In the genomic region with DNA sequence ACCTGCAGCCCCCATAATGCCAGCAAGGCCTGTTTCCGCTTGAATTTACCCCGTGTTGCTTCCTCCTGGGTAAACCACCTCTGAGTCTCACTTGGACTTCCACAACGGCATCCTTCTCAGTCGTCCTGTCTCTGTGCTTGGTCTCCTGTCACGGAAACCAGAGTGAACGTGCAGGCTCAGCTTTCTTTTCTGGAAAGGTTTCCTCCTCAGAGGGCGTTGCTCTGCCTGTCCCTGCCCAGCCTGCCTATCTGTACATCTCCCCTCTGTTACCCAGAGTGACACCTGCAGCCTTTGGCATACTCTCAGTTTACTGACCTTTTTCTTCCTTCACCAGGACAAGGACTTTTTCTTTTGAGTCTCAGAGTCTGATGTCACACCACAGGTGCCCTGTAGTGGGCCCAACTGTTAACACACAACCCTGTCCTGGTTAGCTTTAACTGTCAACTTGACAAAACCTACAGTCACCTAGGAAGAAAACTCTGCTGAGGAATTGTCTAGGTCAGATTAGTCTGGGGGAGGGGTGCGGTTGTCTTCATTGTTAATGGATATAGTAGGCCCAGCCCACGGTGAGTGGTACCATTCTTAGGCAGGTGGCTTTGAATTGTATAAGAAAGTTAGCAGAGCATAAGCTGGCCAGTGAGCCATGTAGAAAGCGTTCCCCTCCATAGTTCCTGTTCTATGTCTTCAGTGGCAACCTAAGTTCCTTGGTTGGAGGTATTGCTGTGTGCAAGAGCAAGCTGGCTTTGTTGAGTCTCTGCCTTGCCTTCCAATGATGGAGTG, we compare ENCODE assay signal across 20 mouse cellular contexts. TPM values are rescaled to one million over a fixed set of nuclear protein-coding genes. Genes with fewer than 3 reads are reported as not detected.
DNase-seq lines count a peak whose midpoint lies in the region; ATAC-seq and TF ChIP-seq lines count a peak whose summit lies in the region.
"Had no signal": no experiment of that assay in that cellular context is flagged by ENCODE, and none has a peak within 500 bp of the region (broad histone marks: within the 10 kb centered on the region; RNA-seq: fewer than 3 reads in every experiment).

No protein-coding gene starts in this region.

- H3K4me3 ChIP-seq in liver, embryonic 11.5 days (ENCODE audit: low read depth, low read length), result no peak overlapping the region
- H3K4me3 ChIP-seq in bone marrow, adult 2 months (replicated peaks; ENCODE audit: control insufficient read depth, low read depth, low read length), result no peak overlapping the region
- H3K4me3 ChIP-seq in liver, postnatal 0 days (ENCODE audit: low read depth, low read length), result no peak overlapping the region
- H3K4me3 ChIP-seq in kidney, embryonic 16.5 days (ENCODE audit: low read length), result no peak overlapping the region
- H3K4me3 ChIP-seq: embryonic facial prominence, embryonic 15.5 days; heart, adult 2 months; hindbrain, embryonic 12.5 days; kidney, embryonic 15.5 days; limb, embryonic 15.5 days had no signal

- no peak overlapping the region for H3K4me2 ChIP-seq in liver, embryonic 11.5 days
- no peak overlapping the region for H3K4me2 ChIP-seq in liver, postnatal 0 days (ENCODE audit: low read depth, low read length)
- no peak overlapping the region for H3K4me2 ChIP-seq in kidney, embryonic 16.5 days (replicated peaks; ENCODE audit: low read depth, low read length)
- H3K4me2 ChIP-seq: embryonic facial prominence, embryonic 15.5 days; hindbrain, embryonic 12.5 days; kidney, embryonic 15.5 days; limb, embryonic 15.5 days had no signal

- TF ChIP-seq EP300 in liver, postnatal 0 days (IDR thresholded peaks at IDR 0.05; ENCODE audit: low read depth), result no peak

- no peaks in the 10 kb centered on the region for H3K27me3 ChIP-seq in liver, embryonic 11.5 days (replicated peaks; ENCODE audit: control insufficient read depth, insufficient read depth, low read length)
- H3K27me3 ChIP-seq in liver, postnatal 0 days (ENCODE audit: insufficient read depth, low read length), result no peaks in the 10 kb centered on the region
- H3K27me3 ChIP-seq in kidney, embryonic 16.5 days (ENCODE audit: insufficient read depth, low read length), result no peaks in the 10 kb centered on the region
- H3K27me3 ChIP-seq: embryonic facial prominence, embryonic 15.5 days; kidney, embryonic 15.5 days; Patski had no signal

- peak; percentile 45 for DNase-seq in liver
- DNase-seq in liver, embryonic 11.5 days (ENCODE audit: low spot score), result no peak
- no peak for DNase-seq in liver, postnatal 0 days
- peak; percentile 72 for DNase-seq in thymus, postnatal 14 days
- DNase-seq in kidney, postnatal 4 days, result no peak
- DNase-seq in ovary, postnatal 36 days (ENCODE audit: low spot score), result no peak
- DNase-seq: adrenal gland, postnatal 36 days; cerebellum, postnatal 10 days; gastrocnemius, postnatal 10 days; heart, adult 2 months; right cerebral cortex, adult 18-20 months had no signal

- no peak overlapping the region for H3K9ac ChIP-seq in liver, embryonic 11.5 days (ENCODE audit: low read depth, low read length)
- no peak overlapping the region for H3K9ac ChIP-seq in liver, postnatal 0 days (replicated peaks)
- no peak overlapping the region for H3K9ac ChIP-seq in kidney, embryonic 16.5 days (replicated peaks; ENCODE audit: low read length)
- H3K9ac ChIP-seq: embryonic facial prominence, embryonic 15.5 days; hindbrain, embryonic 12.5 days; kidney, embryonic 15.5 days; limb, embryonic 15.5 days had no signal

- no peak for TF ChIP-seq POLR2A in bone marrow, adult 2 months (IDR thresholded peaks at IDR 0.05; ENCODE audit: borderline replicate concordance, control insufficient read depth, low read depth, low read length)

- whole genome bisulfite sequencing in liver, embryonic 11.5 days, result 72% methylated on average over 10 of the region's 10 CpGs
- WGBS in bone marrow, adult 2 months, result 70% methylated on average over 10 of the region's 10 CpGs
- WGBS in liver, postnatal 0 days (ENCODE audit: insufficient replicate concordance), result 73% methylated on average over 10 of the region's 10 CpGs
- 81% methylated on average over 10 of the region's 10 CpGs for WGBS in kidney, embryonic 16.5 days

- no peaks in the 10 kb centered on the region for H3K36me3 ChIP-seq in liver, embryonic 11.5 days (ENCODE audit: control insufficient read depth, insufficient read depth, low read length)
- H3K36me3 ChIP-seq in liver, postnatal 0 days (replicated peaks; ENCODE audit: insufficient read depth, low read length), result no peaks in the 10 kb centered on the region
- no peaks in the 10 kb centered on the region for H3K36me3 ChIP-seq in kidney, embryonic 16.5 days (ENCODE audit: insufficient read depth, low read length)
- H3K36me3 ChIP-seq: embryonic facial prominence, embryonic 15.5 days; hindbrain, embryonic 12.5 days; kidney, embryonic 15.5 days; limb, embryonic 15.5 days had no signal

- no peak for TF ChIP-seq CTCF in bone marrow, adult 2 months (IDR thresholded peaks at IDR 0.05; ENCODE audit: control insufficient read depth, insufficient read depth, low read length)
- TF ChIP-seq CTCF in liver, postnatal 0 days (IDR thresholded peaks at IDR 0.05; ENCODE audit: low read depth), result no peak

- no peak; the same call in 1 of the 2 replicates for ATAC-seq in liver, embryonic 11.5 days (replicated peaks; ENCODE audit: low FRiP score)
- no peak for ATAC-seq in liver, postnatal 0 days
- ATAC-seq in kidney, embryonic 16.5 days (ENCODE audit: low FRiP score, low TSS enrichment), result no peak
- ATAC-seq: intestine, embryonic 16.5 days; Patski had no signal

- peaks cover 22% of the 10 kb centered on the region for H3K4me1 ChIP-seq in liver, embryonic 11.5 days (replicated peaks; ENCODE audit: control insufficient read depth, insufficient read depth, low read length)
- H3K4me1 ChIP-seq in bone marrow, adult 2 months (ENCODE audit: control insufficient read depth, insufficient read depth, low read length), result peaks cover 13% of the 10 kb centered on the region; the same call in 1 of the 2 replicates
- peaks cover 19% of the 10 kb centered on the region for H3K4me1 ChIP-seq in liver, postnatal 0 days (ENCODE audit: insufficient read depth)
- peaks cover 26% of the 10 kb centered on the region for H3K4me1 ChIP-seq in kidney, embryonic 16.5 days (ENCODE audit: insufficient read depth, low read length)
- H3K4me1 ChIP-seq: hindbrain, embryonic 12.5 days had no signal

- H3K9me3 ChIP-seq in liver, embryonic 11.5 days (ENCODE audit: control insufficient read depth, low read length), result no peaks in the 10 kb centered on the region
- H3K9me3 ChIP-seq in liver, postnatal 0 days (ENCODE audit: low read length), result no peaks in the 10 kb centered on the region
- H3K9me3 ChIP-seq in kidney, embryonic 16.5 days (ENCODE audit: low read length), result no peaks in the 10 kb centered on the region
- H3K9me3 ChIP-seq: embryonic facial prominence, embryonic 15.5 days; hindbrain, embryonic 12.5 days; kidney, embryonic 15.5 days; limb, embryonic 15.5 days had no signal

- no peak overlapping the region for H3K27ac ChIP-seq in liver, embryonic 11.5 days (ENCODE audit: low read depth, low read length)
- peak overlapping the region; percentile 32; the same call in 1 of the 2 replicates for H3K27ac ChIP-seq in bone marrow, adult 2 months (ENCODE audit: control insufficient read depth, insufficient read depth, low read depth, low read length, poor library complexity)
- peak overlapping the region; percentile 51 for H3K27ac ChIP-seq in liver, postnatal 0 days (ENCODE audit: low read depth)
- no peak overlapping the region; the same call in 1 of the 2 replicates for H3K27ac ChIP-seq in kidney, embryonic 16.5 days (ENCODE audit: low read length)
- H3K27ac ChIP-seq: embryonic facial prominence, embryonic 15.5 days; heart, adult 2 months; hindbrain, embryonic 12.5 days; limb, embryonic 15.5 days; stomach, postnatal 0 days had no signal

RNA-seq across cellular contexts. Expression of a gene that starts 27.0 kb away (rescaled TPM):
- 31.4 and 35.8 TPM in 2 replicates for polyA plus RNA-seq in liver, embryonic 11.5 days (2014; fragmentation: Nextera tagmentation; extraction: Ambion mirVana)
- polyA plus RNA-seq in bone marrow, adult 2 months (2011; ENCODE audit: insufficient read depth, insufficient read length, low replicate concordance, missing spikeins), result 23.5 and 34.5 TPM in 2 replicates
- 14.6 and 18.1 TPM in 2 replicates for polyA plus RNA-seq in liver, postnatal 0 days (2015; fragmentation: Nextera tagmentation; extraction: Ambion mirVana)
- 76.2 and 80.2 TPM in 2 replicates for polyA plus RNA-seq in kidney, embryonic 16.5 days (2015; fragmentation: Nextera tagmentation; extraction: Ambion mirVana)

Comparison
In these comparisons a context has a peak if more than half of its experiments do, and no peak if none do; other contexts are left out.
1. DNase-seq: peak in liver (single experiment) and thymus, postnatal 14 days (single experiment); none in liver, embryonic 11.5 days (single experiment), liver, postnatal 0 days (single experiment), kidney, postnatal 4 days (0 of 2) and ovary, postnatal 36 days (single experiment).
2. H3K27ac ChIP-seq: peak in bone marrow, adult 2 months (single experiment) and liver, postnatal 0 days (single experiment); none in liver, embryonic 11.5 days (single experiment) and kidney, embryonic 16.5 days (single experiment).